Mouse (Mus musculus) kidney, adult 2 months (tissue): ENCODE measurements at regions not wholly inside any gene's neighbourhood (a gene's known extent, or its start where the extent isn't known, plus 50 kb on each side); places are given as distances from the start of the nearest gene placed in this dataset.

Experiments used
- CTCF ChIP-seq: fragments of 200-500 bp; conservative IDR thresholded peaks from 2 replicates; pipeline ENCODE4 v1.5.1; 2011; ENCODE audit warnings: low read depth, mild to moderate bottlenecking, control low read depth, low read length, moderate library complexity, mixed read lengths; ENCODE audit not compliant: insufficient read depth, insufficient read length
- POLR2A ChIP-seq: fragments of 200-500 bp; IDR thresholded peaks from one replicate; pipeline ENCODE4 v1.6.1; 2011; ENCODE audit warnings: low read depth, low read length, control low read depth

DNA sequence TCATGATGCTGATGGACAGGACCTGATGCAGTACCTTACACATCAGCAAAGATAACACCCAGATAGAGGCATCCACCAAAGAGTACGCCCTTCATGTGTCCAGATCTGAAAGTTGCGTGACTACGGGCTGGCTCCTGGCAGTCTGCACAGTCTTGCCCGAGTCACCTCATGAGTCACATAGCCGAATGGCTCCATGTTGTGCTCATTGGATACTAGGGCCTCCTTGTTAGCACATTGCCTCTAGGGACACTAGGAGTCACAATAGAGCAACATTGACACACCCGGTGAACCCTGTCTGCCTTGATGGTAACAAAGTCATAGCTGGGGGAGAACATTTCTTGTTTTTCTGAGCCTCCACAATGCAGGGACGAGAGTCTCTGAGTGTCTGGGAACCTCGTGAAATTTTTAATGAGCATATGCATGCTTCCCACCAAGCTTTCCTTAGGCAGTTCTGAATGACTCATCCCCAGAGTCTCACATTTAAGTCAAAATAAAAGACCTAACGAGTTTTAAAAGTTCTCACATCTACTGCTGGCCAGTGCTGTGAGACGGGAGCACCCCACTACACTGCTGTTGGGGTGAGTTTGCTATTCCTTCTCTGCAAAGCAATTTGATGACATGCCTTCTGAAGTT, 297.5 kb downstream of the Insig2 start:
- no peak for TF ChIP-seq CTCF
- no peak for TF ChIP-seq POLR2A
